Mouse (Mus musculus) liver, embryonic 13.5 days (tissue): ENCODE measurements around the gene Nme6. TPM values are rescaled to one million over a fixed set of nuclear protein-coding genes. Genes with fewer than 3 reads are reported as not detected.

ENCODE experiments used
- ATAC-seq: fragments of 200-750 bp; cut with Nextera tagmentation; 2 replicates; pipeline ENCODE4 v1.8.0; 2017; ENCODE audit warnings: low read depth, mild to moderate bottlenecking, moderate number of reproducible peaks, moderate library complexity
- DNase-seq: peaks from one replicate; pipeline ENCODE4 v3.0.0; 2022
- H3K27ac ChIP-seq: fragments of 300-500 bp; sonication (generic); 2 replicates; pipeline ENCODE4 v1.5.1; 2015; ENCODE audit warnings: moderate library complexity, mild to moderate bottlenecking, inconsistent platforms
- H3K27me3 ChIP-seq: fragments of 300-500 bp; sonication (generic); 2 replicates; pipeline ENCODE4 v1.6.1; 2015; ENCODE audit warnings: mild to moderate bottlenecking, inconsistent platforms
- H3K36me3 ChIP-seq: fragments of 300-500 bp; sonication (generic); 2 replicates; pipeline ENCODE4 v1.6.1; 2015; ENCODE audit warnings: mild to moderate bottlenecking, inconsistent platforms
- H3K4me1 ChIP-seq: fragments of 300-500 bp; sonication (generic); replicated peaks from 2 replicates; pipeline ENCODE4 v1.6.1; 2015; ENCODE audit warnings: inconsistent platforms
- H3K4me2 ChIP-seq: fragments of 300-500 bp; sonication (generic); 2 replicates; pipeline ENCODE4 v1.6.1; 2015; ENCODE audit warnings: inconsistent platforms, mild to moderate bottlenecking, moderate library complexity
- H3K4me3 ChIP-seq: fragments of 300-500 bp; sonication (generic); replicated peaks from 2 replicates; pipeline ENCODE4 v1.5.1; 2015; ENCODE audit warnings: mild to moderate bottlenecking, inconsistent platforms
- H3K9ac ChIP-seq: fragments of 300-500 bp; sonication (generic); 2 replicates; pipeline ENCODE4 v1.6.1; 2015; ENCODE audit warnings: mild to moderate bottlenecking, inconsistent platforms
- H3K9me3 ChIP-seq: fragments of 300-500 bp; sonication (generic); replicated peaks from 2 replicates; pipeline ENCODE4 v1.6.1; 2016; ENCODE audit warnings: inconsistent platforms
- WGBS: fragments of 180-500 bp; shearing (Covaris S2); methylation state at CpG from one replicate; pipeline ENCODE4 v1.1.7; 2015; ENCODE audit not compliant: insufficient replicate concordance; 5-methylcytosine and 5-hydroxymethylcytosine counted together
- polyA plus RNA-seq: library from polyadenylated mRNA; unstranded; fragments of >200 nt; fragmentation: Nextera tagmentation; extraction: Ambion mirVana; gene quantifications from 2 replicates; pipeline ENCODE4 v1.2.1, GENCODE M21; 2015

The Nme6 gene
- polyA plus RNA-seq, 1 experiment from 2014 or later, result 58.0 TPM

DNA sequence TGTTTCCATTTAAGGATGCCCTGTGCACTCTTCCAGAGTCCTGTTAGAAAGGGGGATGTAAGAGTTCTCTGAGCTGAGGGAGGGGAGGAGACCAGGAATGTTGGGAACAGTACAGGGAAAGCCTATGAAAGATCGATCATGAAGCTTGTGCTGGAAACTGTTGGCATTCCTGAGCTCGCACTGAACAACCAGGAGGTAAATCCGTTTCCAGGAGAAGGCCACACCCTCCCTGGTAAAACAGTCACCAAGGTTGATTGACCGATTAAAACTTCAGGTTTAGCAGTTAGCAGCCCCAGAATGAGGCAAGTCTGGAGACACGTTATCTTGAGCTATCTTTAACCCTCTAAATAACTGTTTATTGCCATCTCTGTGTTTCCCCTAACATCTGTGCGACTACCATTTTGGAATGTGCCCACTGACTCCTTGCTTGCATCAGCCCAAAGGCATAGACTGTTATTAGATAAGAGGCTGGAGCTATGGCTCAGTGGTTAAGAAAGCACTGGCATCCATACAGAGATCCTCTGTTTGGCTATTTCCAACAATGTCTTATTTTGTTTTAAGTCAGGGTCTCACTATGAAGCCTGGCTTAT, 38.5 kb downstream of the Nme6 start:
- DNase-seq (no peak), ATAC-seq (no peak)
- no peak overlapping the region for H3K27ac ChIP-seq
- H3K4me2 ChIP-seq, result peak overlapping the region; percentile 33; the same call in 1 of the 2 replicates
- no peaks in the 10 kb centered on the region for H3K27me3 ChIP-seq
- H3K9ac ChIP-seq, result no peak overlapping the region
- no peak overlapping the region for H3K4me3 ChIP-seq
- no peaks in the 10 kb centered on the region for H3K36me3 ChIP-seq
- peaks cover 26% of the 10 kb centered on the region for H3K4me1 ChIP-seq
- WGBS, result 14% methylated on average over 6 of the region's 6 CpGs
- no peaks in the 10 kb centered on the region for H3K9me3 ChIP-seq

DNA sequence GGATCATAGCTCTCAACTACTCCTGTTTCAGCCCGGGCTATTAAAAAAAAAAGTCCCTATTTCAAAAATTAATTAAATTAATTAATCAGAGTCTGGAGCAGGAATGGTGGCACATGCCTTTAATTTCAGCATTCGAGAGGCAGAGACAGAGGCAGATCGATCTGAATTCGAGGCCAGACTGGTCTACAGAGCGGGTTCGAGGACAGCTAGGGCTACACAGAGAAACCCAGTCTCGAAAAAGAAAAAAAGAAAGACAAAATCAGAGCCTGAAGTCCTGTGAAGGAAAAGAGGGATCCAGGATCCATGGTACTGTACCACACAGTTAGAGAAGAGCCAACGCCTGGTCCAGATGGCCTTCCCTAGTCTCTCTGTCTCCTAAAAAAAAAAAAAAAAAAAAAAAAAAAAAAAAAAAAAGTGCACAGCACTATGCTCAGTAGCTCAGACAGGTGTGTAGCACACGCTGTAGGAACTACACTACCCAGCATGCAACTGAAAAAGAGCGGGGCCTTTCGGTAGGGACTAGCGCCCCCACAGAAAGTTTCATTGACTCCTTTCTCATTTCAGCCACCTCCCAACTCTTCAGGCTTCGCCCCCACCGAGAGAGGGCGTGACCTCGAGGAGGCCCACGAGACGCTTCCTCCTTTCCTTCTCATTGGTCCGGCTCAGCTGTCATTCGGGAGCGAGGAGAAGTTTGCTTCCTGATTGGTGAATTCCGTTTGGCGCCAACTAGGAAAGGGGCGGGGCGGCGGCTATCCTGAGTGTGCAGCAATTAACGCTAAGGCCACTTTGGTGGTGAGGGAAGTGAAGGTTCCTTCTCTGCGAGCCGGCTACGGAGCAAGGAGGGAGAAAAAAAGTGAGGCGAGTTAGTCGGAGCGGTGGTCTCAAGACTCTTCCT, 42.5 kb downstream of the Nme6 start, which contains the start of gene Cdc25a:
Gene Cdc25a (plus strand): TSS at position 783 of the 895 bp plus-strand sequence.
- no peaks in the 10 kb centered on the region for H3K27me3 ChIP-seq
- DNase-seq (peak; percentile 98), ATAC-seq (peak; percentile 90)
- H3K27ac ChIP-seq, result peak within 1 kb of the TSS; percentile 86
- peaks cover 30% of the 10 kb centered on the region for H3K36me3 ChIP-seq
- H3K9ac ChIP-seq, result peak within 1 kb of the TSS; percentile 99
- no peaks in the 10 kb centered on the region for H3K9me3 ChIP-seq
- H3K4me3 ChIP-seq, result peak within 1 kb of the TSS; percentile 99
- WGBS, result 4% methylated on average over 33 of the region's 33 CpGs
- peak within 1 kb of the TSS; percentile 91 for H3K4me2 ChIP-seq
- peaks cover 52% of the 10 kb centered on the region for H3K4me1 ChIP-seq

DNA sequence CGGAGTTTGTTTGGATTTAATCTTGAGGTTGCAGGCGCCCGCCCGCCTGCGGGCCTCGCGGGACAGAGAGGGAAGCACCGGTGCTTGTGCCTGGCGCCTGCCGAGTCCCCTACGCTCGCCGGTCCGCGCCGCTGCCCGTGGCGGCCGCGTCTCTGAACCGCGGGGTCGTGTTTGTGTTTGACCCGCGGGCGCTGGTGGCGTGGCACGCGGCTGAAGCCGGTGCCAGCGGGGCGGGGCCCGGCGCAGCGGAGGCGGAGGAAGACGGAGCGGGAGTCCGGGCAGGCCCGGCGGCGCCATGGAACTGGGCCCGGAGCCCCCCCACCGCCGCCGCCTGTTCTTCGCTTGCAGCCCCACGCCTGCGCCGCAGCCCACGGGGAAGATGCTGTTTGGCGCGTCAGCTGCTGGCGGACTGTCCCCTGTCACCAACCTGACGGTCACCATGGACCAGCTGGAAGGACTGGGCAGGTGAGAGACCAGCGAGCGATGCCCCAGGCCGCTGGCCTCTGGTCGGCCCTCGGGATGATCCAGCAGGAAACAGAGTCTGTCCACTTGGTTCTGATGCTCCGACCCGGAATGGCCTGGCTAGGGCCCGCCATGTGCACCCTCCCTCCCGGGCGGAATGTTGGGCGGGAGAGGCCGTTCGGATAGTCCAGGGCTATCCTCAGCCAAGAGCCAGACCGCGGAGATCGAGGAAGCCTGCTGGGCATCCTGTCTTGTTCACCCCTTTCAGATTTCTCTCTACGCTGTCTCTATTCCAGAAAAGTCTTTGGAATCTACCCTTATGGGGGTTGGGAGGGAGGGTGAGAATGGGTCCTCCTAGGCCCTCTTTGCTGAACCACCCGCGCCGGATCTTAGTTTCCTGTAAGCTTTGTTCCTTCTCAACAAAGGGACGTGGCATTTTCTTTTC, 43.4 kb downstream of the Nme6 start:
- Histone ChIP-seq H3K27ac (peak overlapping the region; percentile 86), H3K9ac (peak overlapping the region; percentile 99), H3K9me3 (no peaks in the 10 kb centered on the region), H3K4me1 (peaks cover 47% of the 10 kb centered on the region), H3K27me3 (no peaks in the 10 kb centered on the region), H3K36me3 (peaks cover 39% of the 10 kb centered on the region), H3K4me2 (peak overlapping the region; percentile 91), H3K4me3 (peak overlapping the region; percentile 99)
- under 1% methylated on average over 76 of the region's 76 CpGs for WGBS
- DNase-seq (peak; percentile 18), ATAC-seq (peak; percentile 76)

DNA sequence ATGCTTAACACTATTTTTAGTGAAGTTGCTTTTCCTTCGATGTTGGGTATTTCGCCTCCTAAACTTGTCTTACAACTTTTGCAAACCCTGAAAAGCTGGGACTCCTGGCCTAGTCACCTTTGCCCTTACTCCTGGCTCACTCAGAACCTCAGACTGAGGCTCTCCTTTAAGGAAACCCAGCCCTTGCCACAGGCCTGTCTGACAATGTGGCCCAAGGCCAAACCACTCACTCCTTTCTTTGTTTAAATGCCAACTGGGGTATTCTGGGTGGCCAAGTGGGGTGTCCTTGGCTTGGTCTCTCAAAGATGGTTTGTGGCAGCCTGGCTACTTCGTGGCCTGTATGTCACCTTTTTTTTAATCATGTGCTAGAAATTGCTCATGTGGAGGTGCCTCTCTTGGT, 44.2 kb downstream of the Nme6 start:
- no peak for ATAC-seq
- no peaks in the 10 kb centered on the region for H3K9me3 ChIP-seq
- H3K4me2 ChIP-seq, result peak overlapping the region; percentile 91
- H3K9ac ChIP-seq, result peak overlapping the region; percentile 99
- no peaks in the 10 kb centered on the region for H3K27me3 ChIP-seq
- peak overlapping the region; percentile 86 for H3K27ac ChIP-seq
- WGBS, result 2% methylated on average over 3 of the region's 3 CpGs
- peaks cover 39% of the 10 kb centered on the region for H3K4me1 ChIP-seq
- DNase-seq, result no peak
- H3K4me3 ChIP-seq, result peak overlapping the region; percentile 99
- peaks cover 47% of the 10 kb centered on the region for H3K36me3 ChIP-seq

DNA sequence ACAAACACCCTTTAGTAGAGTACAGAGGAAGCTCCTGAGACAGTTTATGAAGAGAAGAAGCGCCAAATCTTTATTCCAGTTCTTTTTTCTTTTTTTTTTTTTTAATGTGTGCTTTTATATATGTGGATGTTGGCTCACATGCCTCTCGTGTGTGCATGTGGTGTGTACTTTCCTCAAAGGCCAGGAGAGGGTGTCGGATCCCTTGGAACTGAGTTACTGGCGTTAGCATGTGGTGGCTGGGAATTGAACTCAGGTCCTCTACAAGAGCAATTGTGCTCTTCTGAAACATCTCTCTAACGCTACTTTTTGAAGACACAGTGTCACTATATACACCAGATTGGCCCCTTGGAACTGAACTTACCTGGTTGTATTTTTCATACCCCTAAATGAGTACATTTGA, 45.1 kb downstream of the Nme6 start:
- peaks cover 38% of the 10 kb centered on the region for H3K4me1 ChIP-seq
- WGBS, result 58% methylated on average over 5 of the region's 5 CpGs
- H3K9me3 ChIP-seq, result no peaks in the 10 kb centered on the region
- peak overlapping the region; percentile 99 for H3K9ac ChIP-seq
- DNase-seq (no peak), ATAC-seq (no peak)
- no peaks in the 10 kb centered on the region for H3K27me3 ChIP-seq
- H3K36me3 ChIP-seq, result peaks cover 56% of the 10 kb centered on the region
- peak overlapping the region; percentile 91 for H3K4me2 ChIP-seq
- H3K4me3 ChIP-seq, result peak overlapping the region; percentile 99
- peak overlapping the region; percentile 86; the same call in 1 of the 2 replicates for H3K27ac ChIP-seq

DNA sequence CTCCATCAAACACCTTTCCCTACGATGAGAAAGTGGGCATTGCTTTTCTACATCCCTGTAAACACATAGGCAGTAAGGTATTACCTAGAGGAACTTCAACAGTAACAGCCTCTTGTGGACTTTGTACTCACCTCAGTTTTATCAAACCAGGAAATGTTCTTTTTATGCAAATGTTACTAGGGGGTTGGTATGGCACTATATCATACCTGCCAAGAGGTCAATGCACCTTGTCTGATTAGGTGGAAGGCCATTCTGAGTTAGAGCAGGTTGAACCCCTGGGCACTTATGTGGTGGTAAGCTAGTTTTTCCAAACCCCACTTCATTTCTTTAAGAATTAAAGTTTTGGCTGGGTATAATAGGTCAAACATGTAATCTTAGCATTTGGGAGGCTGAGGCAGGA, 46.8 kb downstream of the Nme6 start:
- DNase-seq, result no peak
- WGBS, result 88% methylated on average over 1 of the region's 1 CpGs
- H3K36me3 ChIP-seq, result peaks cover 72% of the 10 kb centered on the region

DNA sequence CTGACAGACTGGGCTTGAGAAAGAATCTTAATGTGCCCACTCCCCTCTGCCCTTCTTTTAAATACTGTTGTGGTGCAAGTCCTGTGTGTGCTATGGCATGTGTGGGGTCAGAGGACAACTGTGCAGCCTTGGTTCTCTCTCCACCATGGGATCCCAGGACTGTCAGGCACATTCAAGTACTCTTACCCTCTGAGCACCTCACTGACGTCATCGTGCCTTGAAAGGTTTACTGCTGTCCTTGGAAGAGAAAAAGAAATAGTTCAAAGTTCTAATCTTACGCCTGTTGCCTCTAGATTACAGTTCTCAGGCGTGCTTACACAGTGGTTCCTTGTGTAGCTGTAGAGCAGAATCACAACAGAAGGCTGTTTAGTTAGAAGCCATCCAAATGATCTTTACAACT, 53.7 kb downstream of the Nme6 start:
- no peak for ATAC-seq
- WGBS, result 69% methylated on average over 4 of the region's 4 CpGs

More for the DNA sequence above, 46.8 kb downstream of the Nme6 start:
- H3K4me1 ChIP-seq, result peaks cover 38% of the 10 kb centered on the region
- H3K4me2 ChIP-seq, result no peak overlapping the region
- H3K9ac ChIP-seq, result no peak overlapping the region
- no peaks in the 10 kb centered on the region for H3K27me3 ChIP-seq
- no peak overlapping the region for H3K4me3 ChIP-seq
- H3K9me3 ChIP-seq, result no peaks in the 10 kb centered on the region
- H3K27ac ChIP-seq, result no peak overlapping the region
- no peak for ATAC-seq

DNA sequence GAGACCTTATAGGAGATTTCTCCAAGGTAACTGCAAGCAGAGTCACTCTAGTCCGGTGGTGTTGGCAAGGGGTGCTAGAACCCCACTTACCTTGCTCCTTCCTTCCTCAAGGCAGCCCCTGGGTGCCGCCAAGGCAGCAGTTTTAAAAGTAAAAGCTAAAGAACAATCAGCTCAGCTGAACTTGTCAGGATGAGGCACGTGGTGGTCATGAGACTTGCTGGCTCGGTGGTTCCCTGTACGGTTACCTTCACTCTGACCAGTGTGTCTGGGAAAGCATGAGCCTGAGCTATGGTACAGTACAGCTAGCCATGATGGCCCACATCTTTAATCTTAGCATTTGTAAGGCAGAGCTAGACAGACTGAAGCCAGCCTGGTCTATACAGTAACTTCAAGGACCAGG, 54.8 kb downstream of the Nme6 start:
- H3K4me3 ChIP-seq, result no peak overlapping the region
- H3K27ac ChIP-seq, result no peak overlapping the region
- 81% methylated on average over 5 of the region's 5 CpGs for WGBS
- H3K36me3 ChIP-seq, result peaks cover 100% of the 10 kb centered on the region
- ATAC-seq (no peak), DNase-seq (no peak)
- H3K27me3 ChIP-seq, result no peaks in the 10 kb centered on the region
- H3K9ac ChIP-seq, result no peak overlapping the region
- H3K4me2 ChIP-seq, result no peak overlapping the region
- H3K4me1 ChIP-seq, result no peaks in the 10 kb centered on the region
- H3K9me3 ChIP-seq, result no peaks in the 10 kb centered on the region

More for the DNA sequence above, 53.7 kb downstream of the Nme6 start:
- Histone ChIP-seq H3K36me3 (peaks cover 100% of the 10 kb centered on the region), H3K4me3 (no peak overlapping the region), H3K27me3 (no peaks in the 10 kb centered on the region), H3K4me2 (no peak overlapping the region), H3K9ac (no peak overlapping the region), H3K27ac (no peak overlapping the region), H3K4me1 (no peaks in the 10 kb centered on the region), H3K9me3 (no peaks in the 10 kb centered on the region)
- no peak for DNase-seq

DNA sequence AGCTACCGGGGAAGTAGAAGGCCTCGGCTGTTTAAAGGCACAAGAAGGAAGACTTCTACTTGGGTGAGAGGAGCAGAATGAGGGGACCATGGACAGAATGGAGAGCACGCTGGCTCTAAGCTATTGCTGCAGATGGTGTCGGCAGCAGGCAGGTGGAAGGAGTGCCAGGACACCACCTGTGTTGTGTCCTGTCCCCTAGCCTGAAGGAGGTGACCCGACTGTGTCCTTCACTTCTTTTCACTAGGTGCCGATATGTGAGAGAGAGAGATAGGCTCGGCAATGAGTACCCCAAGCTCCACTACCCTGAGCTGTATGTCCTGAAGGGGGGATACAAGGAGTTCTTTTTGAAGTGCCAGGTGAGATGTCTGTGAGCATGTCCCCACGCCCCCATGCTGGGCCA, 59.0 kb downstream of the Nme6 start:
- Histone ChIP-seq H3K4me2 (no peak overlapping the region), H3K9ac (no peak overlapping the region), H3K9me3 (no peaks in the 10 kb centered on the region), H3K4me1 (peaks cover 9% of the 10 kb centered on the region), H3K27ac (no peak overlapping the region), H3K4me3 (no peak overlapping the region), H3K36me3 (peaks cover 93% of the 10 kb centered on the region), H3K27me3 (no peaks in the 10 kb centered on the region)
- ATAC-seq (no peak), DNase-seq (no peak)
- WGBS, result 86% methylated on average over 8 of the region's 8 CpGs
